Mouse (Mus musculus) heart, postnatal 10 days (tissue): ENCODE data around the gene Pald1. TPM values are rescaled to one million over a fixed set of nuclear protein-coding genes. Genes with fewer than 3 reads are reported as not detected.
A peak's percentile ranks its signal among the peaks of the same experiment; 100 is the strongest.

ENCODE experiments used
- DNase-seq, 2 experiments: peaks; one replicate each; pipeline ENCODE4 v3.0.0; 2021
- intact Hi-C: fragments of 180-260 bp; cut with DNase I; formaldehyde crosslinking; loops from one replicate; pipeline ENCODE4 v1.15.1; 2025
- total RNA-seq, 2 experiments: library from RNA; stranded (reverse); gene quantifications; 2 replicates each; pipeline ENCODE4 v1.2.3; 2021

The Pald1 gene
- total RNA-seq, 2 experiments from 2014 or later, result 43.3 to 44.7 TPM

- intact Hi-C loops, result loop anchor here (5.0 kb wide), 1 partner anchor 194 kb away; no protein-coding TSS in a partner anchor
- DNase-seq, result no peak
Observed at GRCm38 (mm10) chr10:61405958-61406357, 22.6 kb upstream of the Pald1 start.

DNA sequence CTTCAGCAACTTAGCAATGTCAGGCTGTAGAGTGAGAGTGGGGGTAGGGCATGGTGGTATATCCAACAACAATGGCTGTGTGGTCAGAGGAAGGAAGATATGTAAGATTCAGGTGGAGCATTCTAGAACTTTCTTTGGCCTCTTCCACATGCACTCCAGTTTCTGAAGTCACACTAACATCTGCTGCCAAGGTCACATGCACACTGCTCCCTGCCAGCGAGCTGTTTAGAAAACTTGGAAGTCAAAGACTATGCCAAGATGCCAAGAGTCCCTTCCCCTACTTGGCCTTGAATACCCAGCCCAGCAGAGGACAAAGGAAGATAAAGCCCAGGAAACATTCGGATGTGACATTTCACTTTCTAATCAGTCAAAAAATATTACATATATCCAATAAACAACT lies 19.6 kb upstream of the Pald1 start:
- no peak for DNase-seq
- intact Hi-C loops, result no loop called here

GRCm38 (mm10) chr10:61402480-61402879 lies 19.1 kb upstream of the Pald1 start:
- intact Hi-C loops, result no loop called here

GRCm38 (mm10) chr10:61400407-61400806 lies 17.1 kb upstream of the Pald1 start:
- intact Hi-C loops, result no loop called here
- no peak for DNase-seq

More at GRCm38 (mm10) chr10:61402480-61402879, 19.1 kb upstream of the Pald1 start:
- no peak for DNase-seq

DNA sequence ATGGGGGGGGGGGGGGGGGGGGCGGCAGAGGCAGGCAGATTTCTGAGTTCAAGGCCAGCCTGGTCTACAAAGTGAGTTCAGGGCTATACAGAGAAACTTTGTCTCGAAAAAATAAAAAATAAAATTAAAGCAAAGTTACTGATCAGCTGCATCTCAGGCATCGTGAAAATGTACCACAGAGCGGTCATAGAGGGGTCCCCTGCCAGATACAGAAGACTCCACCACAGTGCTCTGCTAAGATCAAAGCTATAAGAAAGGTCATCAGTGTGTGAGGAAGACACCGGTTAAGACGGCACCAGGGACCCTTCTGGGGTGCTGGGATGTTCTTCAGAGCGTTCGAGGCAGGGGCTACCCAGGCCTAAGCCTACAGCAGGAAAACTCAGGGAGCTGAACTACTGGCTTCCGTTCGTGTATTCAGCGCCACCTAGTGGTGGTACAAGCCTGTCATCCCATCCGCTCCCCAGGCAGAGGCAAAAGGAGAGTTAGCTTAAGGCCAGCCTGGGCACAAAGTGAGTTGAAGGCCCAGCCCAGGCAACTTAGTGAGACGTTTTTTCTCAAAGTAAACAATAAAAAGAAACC lies 15.9 kb upstream of the Pald1 start:
- intact Hi-C loops, result loop anchor here (1.0 to 2.0 kb wide), 2 partner anchors 58 to 200 kb away; no protein-coding TSS in a partner anchor

DNA sequence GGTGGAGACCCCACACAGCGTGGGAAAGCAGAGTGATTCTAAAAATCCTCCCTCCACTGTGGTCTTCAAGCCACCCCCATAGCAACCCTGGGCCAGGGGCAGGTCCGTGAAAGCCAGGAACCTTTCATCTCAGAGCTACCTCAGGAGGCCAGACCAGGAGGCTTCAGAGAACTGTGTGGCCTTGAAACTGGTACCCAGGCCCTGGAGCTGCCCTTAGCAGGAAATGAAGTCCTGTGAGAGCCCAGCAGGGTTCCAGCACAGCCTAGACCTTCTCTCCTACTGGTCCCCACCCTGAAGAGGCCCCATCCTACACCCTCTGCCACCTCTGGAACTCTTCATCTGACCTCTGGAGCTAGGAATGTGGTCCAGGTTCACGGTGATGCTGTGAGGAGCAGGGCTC lies 14.8 kb upstream of the Pald1 start:
- no peak for DNase-seq
- intact Hi-C loops, result loop anchor here (2.0 kb wide), 1 partner anchor 199 kb away; no protein-coding TSS in a partner anchor

More for the DNA sequence above, 15.9 kb upstream of the Pald1 start:
- peak; percentile 80 to 87 for DNase-seq

- DNase-seq, result no peak
- intact Hi-C loops, result no loop called here
Observed at GRCm38 (mm10) chr10:61394476-61395136, 11.3 kb upstream of the Pald1 start.

DNA sequence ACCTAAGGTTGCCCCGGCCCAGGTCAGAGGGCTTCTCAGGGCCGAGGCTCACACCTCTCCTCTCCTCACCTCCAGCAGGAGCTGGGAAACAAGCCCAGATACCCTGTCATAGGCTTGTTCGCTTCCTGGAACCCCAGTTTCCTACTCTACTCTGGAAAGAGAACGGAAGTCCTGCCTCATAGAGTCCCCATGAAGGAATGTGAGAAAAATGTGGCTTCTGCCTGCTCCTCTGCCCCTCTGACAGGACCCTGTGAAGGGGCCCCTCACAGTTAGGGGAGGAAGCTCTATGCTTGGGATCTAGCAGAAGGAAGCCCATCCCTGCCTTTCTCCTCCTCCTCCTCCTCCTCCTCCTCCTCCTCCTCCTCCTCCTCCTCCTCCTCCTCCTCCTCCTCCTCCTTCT lies 9.3 kb upstream of the Pald1 start:
- DNase-seq, result no peak
- intact Hi-C loops, result no loop called here

DNA sequence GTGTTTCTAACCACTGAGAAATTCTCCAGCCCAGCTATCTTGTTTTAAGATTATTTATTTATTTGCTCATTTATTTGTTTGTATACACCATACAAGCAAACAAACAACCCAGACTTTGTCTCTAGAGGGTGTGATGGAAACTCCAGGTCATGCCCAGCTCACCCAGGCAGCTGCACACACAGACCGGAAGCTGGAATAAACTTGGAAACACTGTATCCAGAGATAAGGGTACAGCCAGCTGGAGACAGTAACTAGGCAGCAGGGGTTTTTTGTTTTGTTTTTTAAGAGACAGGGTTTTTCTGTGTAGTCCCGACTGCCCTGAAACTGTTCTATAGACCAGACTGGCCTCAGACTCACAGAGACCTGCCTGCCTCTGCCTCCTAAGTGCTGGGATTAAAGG lies 6.8 kb upstream of the Pald1 start:
- DNase-seq, result peak in 1 of 2 experiments; percentile 28
- intact Hi-C loops, result no loop called here

DNA sequence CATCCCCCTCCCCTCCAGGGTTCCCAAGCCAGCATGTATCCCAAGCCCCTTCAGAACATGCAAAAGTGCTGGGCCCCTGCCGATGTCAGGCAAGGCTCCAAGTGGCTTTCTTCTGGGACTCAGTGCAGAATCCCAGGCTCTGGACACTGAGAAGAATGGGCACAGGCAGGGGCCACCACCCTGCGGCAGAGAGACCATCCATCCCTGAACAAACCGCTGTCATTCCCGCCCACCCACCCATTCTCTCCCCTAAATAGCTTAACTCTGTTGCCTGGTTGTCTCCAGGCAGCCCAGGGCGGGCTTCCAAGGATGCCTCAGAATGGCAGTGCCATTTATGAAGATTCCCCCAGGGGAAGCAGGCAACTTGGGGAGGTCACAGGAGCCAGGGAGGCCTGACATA lies 5.7 kb upstream of the Pald1 start:
- intact Hi-C loops, result no loop called here
- DNase-seq, result no peak

- no peak for DNase-seq
- intact Hi-C loops, result no loop called here
Observed at GRCm38 (mm10) chr10:61386284-61386683, 3.0 kb upstream of the Pald1 start.

- intact Hi-C loops, result no loop called here
- DNase-seq, result no peak
Observed at GRCm38 (mm10) chr10:61385174-61385573, 1.8 kb upstream of the Pald1 start.

- intact Hi-C loops, result loop anchor here (2.0 to 5.0 kb wide), 2 partner anchors 17 to 36 kb away; no protein-coding TSS in a partner anchor
- no peak for DNase-seq
Observed at GRCm38 (mm10) chr10:61383715-61384047, 351 bp upstream of the Pald1 start.

DNA sequence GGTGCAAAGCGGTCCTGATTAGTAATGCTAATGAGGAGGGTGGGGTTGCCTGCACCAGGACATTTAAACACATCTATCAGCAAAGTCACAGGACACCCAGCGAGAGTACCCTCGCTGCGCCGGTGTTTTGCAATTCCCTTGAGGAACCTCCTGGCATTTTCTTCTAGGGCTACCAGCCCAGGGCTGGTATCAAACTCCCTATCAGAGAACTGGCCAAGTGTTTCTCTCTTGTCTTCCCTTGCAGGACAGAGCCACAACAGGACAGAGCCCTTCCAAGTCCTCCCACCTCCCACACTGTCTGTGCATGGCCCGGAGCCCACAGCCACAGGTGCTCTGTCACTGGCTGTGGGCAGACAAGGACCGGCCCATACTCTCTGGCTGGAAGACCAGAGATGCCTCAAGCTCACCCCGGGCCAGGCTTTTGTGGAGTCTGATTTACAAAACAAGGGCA lies 1.0 kb downstream of the Pald1 start:
- peak in 1 of 2 experiments; percentile 40 for DNase-seq
- intact Hi-C loops, result loop anchor here (2.0 to 5.0 kb wide), 2 partner anchors 16 to 35 kb away; no protein-coding TSS in a partner anchor

GRCm38 (mm10) chr10:61381823-61382222 lies 1.5 kb downstream of the Pald1 start:
- intact Hi-C loops, result loop anchor here (2.0 to 5.0 kb wide), 2 partner anchors 15 to 35 kb away; no protein-coding TSS in a partner anchor
- DNase-seq, result peak in 1 of 2 experiments; percentile 53

- DNase-seq, result peak; percentile 86 to 87
- intact Hi-C loops, result loop anchor here (5.0 kb wide), 1 partner anchor 33 kb away; no protein-coding TSS in a partner anchor
Observed at GRCm38 (mm10) chr10:61380186-61380585, 3.1 kb downstream of the Pald1 start.

- intact Hi-C loops, result loop anchor here (5.0 kb wide), 1 partner anchor 32 kb away; no protein-coding TSS in a partner anchor
- no peak for DNase-seq
Observed at GRCm38 (mm10) chr10:61379340-61380040, 3.8 kb downstream of the Pald1 start.

DNA sequence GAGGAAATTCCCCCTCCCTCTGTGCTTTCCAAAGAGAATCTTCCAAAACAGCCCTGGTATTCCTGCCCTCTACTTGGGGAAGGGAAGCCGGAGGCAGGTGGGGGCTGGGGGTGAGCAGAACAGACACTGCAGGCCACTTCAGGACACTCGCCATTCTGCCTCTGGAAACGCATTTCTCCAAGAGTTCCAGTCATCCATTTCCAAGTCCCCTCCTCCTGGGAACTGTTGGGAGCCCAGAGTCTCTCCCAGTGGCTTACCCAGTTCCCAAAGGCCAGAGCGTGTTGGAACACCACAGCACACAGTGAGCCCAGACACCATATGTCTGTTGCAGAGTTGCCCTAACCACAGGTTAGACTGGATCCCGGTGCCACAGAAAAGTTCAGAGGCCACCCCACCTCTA lies 4.6 kb downstream of the Pald1 start:
- DNase-seq, result peak in 1 of 2 experiments; percentile 39
- intact Hi-C loops, result no loop called here

- DNase-seq, result peak in 1 of 2 experiments; percentile 41
- intact Hi-C loops, result no loop called here
Observed at GRCm38 (mm10) chr10:61378050-61378449, 5.3 kb downstream of the Pald1 start.

DNA sequence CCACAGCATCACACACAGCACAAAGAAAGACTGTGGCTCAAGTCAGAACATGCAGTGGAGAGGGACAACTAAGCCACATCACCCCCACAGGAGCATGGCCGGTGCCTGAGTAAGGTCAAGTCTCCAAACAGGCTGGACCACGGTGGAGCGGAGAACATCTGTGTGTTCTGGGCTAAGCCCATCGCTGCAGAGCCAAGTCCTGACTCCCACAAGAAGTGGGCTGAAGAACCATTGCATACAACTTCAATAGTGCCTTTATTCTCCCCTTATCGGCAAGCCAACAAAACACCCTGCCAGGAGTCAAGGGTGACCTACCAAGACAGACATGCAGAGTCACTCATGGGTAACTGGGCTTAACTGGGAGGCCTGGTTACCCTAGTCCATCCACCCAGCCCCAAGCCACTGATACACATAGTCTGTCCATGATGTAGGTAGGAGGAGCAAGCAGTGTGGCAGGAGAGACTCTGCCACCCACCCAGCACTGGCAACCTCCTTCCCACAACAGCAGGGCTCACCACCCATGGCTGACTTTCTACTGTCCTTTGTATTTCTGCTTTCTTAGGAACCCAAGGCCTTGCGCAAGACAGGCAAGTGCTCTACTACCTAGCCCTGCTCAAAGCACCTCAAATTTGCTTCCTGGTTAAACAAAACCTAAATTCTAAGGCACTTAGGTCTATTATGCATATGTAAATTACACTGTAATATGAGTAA lies 8.4 kb downstream of the Pald1 start:
- peak in 1 of 2 experiments; percentile 38 for DNase-seq

GRCm38 (mm10) chr10:61374076-61374475 lies 9.3 kb downstream of the Pald1 start:
- intact Hi-C loops, result no loop called here
- DNase-seq, result peak in 1 of 2 experiments; percentile 65

More for the DNA sequence above, 8.4 kb downstream of the Pald1 start:
- intact Hi-C loops, result no loop called here
